Mouse (Mus musculus) CH12.LX (cell line): ENCODE data around the gene Tmem125. TPM values are rescaled to one million over a fixed set of nuclear protein-coding genes. Genes with fewer than 3 reads are reported as not detected.

ENCODE experiments used
- DNase-seq: peaks from one replicate; pipeline ENCODE4 v3.0.0-alpha.2; 2013; ENCODE audit errors: extremely low read depth
- H3K27ac ChIP-seq: 2 replicates; pipeline ENCODE4 v1.5.1; 2012; ENCODE audit warnings: low read depth, mild to moderate bottlenecking, control low read depth, moderate library complexity; ENCODE audit not compliant: insufficient read depth
- H3K27me3 ChIP-seq: replicated peaks from 2 replicates; pipeline ENCODE3; 2012; ENCODE audit warnings: inconsistent platforms
- H3K36me3 ChIP-seq, 2 experiments: replicated peaks in 1 of 2; 2 replicates each; pipeline versions ENCODE3 to v1.6.1; 2012; ENCODE audit warnings: inconsistent platforms in 1 of 2, low read length in 1 of 2, mild to moderate bottlenecking in 1 of 2, mixed read lengths in 1 of 2, moderate library complexity in 1 of 2; ENCODE audit not compliant: control insufficient read depth in 1 of 2, insufficient read depth in 1 of 2
- H3K4me1 ChIP-seq, 2 experiments: 2 replicates each; pipeline ENCODE4 v1.6.1; 2012; ENCODE audit warnings: inconsistent platforms in 1 of 2, moderate library complexity in 1 of 2; ENCODE audit not compliant: insufficient read depth in 2 of 2, control insufficient read depth in 1 of 2
- H3K4me2 ChIP-seq: 2 replicates; pipeline ENCODE4 v1.6.1; 2012; ENCODE audit warnings: low read depth, mild to moderate bottlenecking, control low read depth; ENCODE audit not compliant: poor library complexity, insufficient read depth, severe bottlenecking
- H3K4me3 ChIP-seq, 3 experiments: fragments of 150-350 bp in 1 of 3; sonication (generic) in 1 of 3; replicated peaks in 1 of 3; 2 replicates each; pipeline versions ENCODE3 to v1.5.1; 2011 to 2012; ENCODE audit warnings: low read depth in 2 of 3, low read length in 2 of 3, mild to moderate bottlenecking in 2 of 3, moderate library complexity in 2 of 3, control low read depth in 1 of 3, improper control_type of control experiment in 1 of 3, inconsistent platforms in 1 of 3, mixed read lengths in 1 of 3; ENCODE audit not compliant: poor library complexity in 1 of 3
- H3K79me2 ChIP-seq: replicated peaks from 2 replicates; pipeline ENCODE4 v1.6.1; 2012; ENCODE audit warnings: mild to moderate bottlenecking, moderate library complexity; ENCODE audit not compliant: control insufficient read depth, poor library complexity, insufficient read depth, severe bottlenecking; ENCODE audit errors: extremely low read depth
- H3K9ac ChIP-seq: 2 replicates; pipeline ENCODE4 v1.6.1; 2012; ENCODE audit warnings: low read depth, mild to moderate bottlenecking, control low read depth, moderate library complexity; ENCODE audit not compliant: insufficient read depth
- H3K9me3 ChIP-seq: replicated peaks from 2 replicates; pipeline ENCODE3; 2012; ENCODE audit warnings: low read length, inconsistent platforms, mixed read lengths
- CHD2 ChIP-seq: IDR thresholded peaks from 2 replicates; pipeline ENCODE4 v1.6.1; 2011; ENCODE audit warnings: low read length, improper control_type of control experiment
- CTCF ChIP-seq, 2 experiments: IDR thresholded peaks in 1 of 2; conservative IDR thresholded peaks in 1 of 2; 2 replicates each; pipeline ENCODE4 v1.5.1; 2011 to 2012; ENCODE audit warnings: low read depth in 2 of 2, low read length in 2 of 2, improper control_type of control experiment in 1 of 2, inconsistent platforms in 1 of 2, mild to moderate bottlenecking in 1 of 2, moderate library complexity in 1 of 2
- E2F4 ChIP-seq: IDR thresholded peaks from 2 replicates; pipeline ENCODE4 v1.6.1; 2011; ENCODE audit warnings: low read depth, low read length, improper control_type of control experiment; ENCODE audit not compliant: insufficient replicate concordance
- EP300 ChIP-seq: IDR thresholded peaks from 2 replicates; pipeline ENCODE4 v1.6.1; 2011; ENCODE audit warnings: low read length, improper control_type of control experiment
- IRF4 ChIP-seq: IDR thresholded peaks from 2 replicates; pipeline ENCODE4 v1.6.1; 2014; ENCODE audit warnings: low read depth, mild to moderate bottlenecking, inconsistent platforms, low read length, improper control_type of control experiment
- KAT2A ChIP-seq: IDR thresholded peaks from 2 replicates; pipeline ENCODE4 v1.6.1; 2012; ENCODE audit warnings: low read length, improper control_type of control experiment, inconsistent platforms; ENCODE audit not compliant: insufficient replicate concordance
- MAX ChIP-seq: IDR thresholded peaks from 2 replicates; pipeline ENCODE4 v1.6.1; 2011; ENCODE audit warnings: low read length, improper control_type of control experiment
- MAZ ChIP-seq: IDR thresholded peaks from 2 replicates; pipeline ENCODE4 v1.6.1; 2012; ENCODE audit warnings: low read depth, mild to moderate bottlenecking, inconsistent platforms, low read length, improper control_type of control experiment, moderate library complexity
- MEF2A ChIP-seq: IDR thresholded peaks from 2 replicates; pipeline ENCODE4 v1.6.1; 2014; ENCODE audit warnings: low read depth, mild to moderate bottlenecking, inconsistent platforms, low read length, improper control_type of control experiment, borderline replicate concordance
- MXI1 ChIP-seq: IDR thresholded peaks from 2 replicates; pipeline ENCODE4 v1.6.1; 2011; ENCODE audit warnings: mild to moderate bottlenecking, low read depth, low read length, improper control_type of control experiment
- MYC ChIP-seq: IDR thresholded peaks from 2 replicates; pipeline ENCODE4 v1.6.1; 2011; ENCODE audit warnings: low read depth, mild to moderate bottlenecking, improper control_type of control experiment, low read length
- PAX5 ChIP-seq: IDR thresholded peaks from 2 replicates; pipeline ENCODE4 v1.6.1; 2012; ENCODE audit warnings: low read length, inconsistent platforms, mixed read lengths
- SMC3 ChIP-seq: IDR thresholded peaks from 2 replicates; pipeline ENCODE4 v1.6.1; 2011; ENCODE audit warnings: low read depth, low read length, improper control_type of control experiment
- TBP ChIP-seq: conservative IDR thresholded peaks from 2 replicates; pipeline ENCODE4 v1.6.1; 2011; ENCODE audit warnings: low read depth, low read length, improper control_type of control experiment
- UBTF ChIP-seq: IDR thresholded peaks from 2 replicates; pipeline ENCODE4 v1.6.1; 2012; ENCODE audit warnings: low read depth, mild to moderate bottlenecking, inconsistent platforms, low read length, improper control_type of control experiment, moderate library complexity
- USF1 ChIP-seq: IDR thresholded peaks from 2 replicates; pipeline ENCODE4 v1.6.1; 2014; ENCODE audit warnings: low read depth, mild to moderate bottlenecking, inconsistent platforms, low read length, improper control_type of control experiment
- ZMIZ1 ChIP-seq: IDR thresholded peaks from 2 replicates; pipeline ENCODE4 v1.6.1; 2012; ENCODE audit warnings: low read depth, mild to moderate bottlenecking, inconsistent platforms, low read length, improper control_type of control experiment
- ZNF384 ChIP-seq: IDR thresholded peaks from 2 replicates; pipeline ENCODE4 v1.6.1; 2012; ENCODE audit warnings: low read depth, low read length, improper control_type of control experiment, inconsistent platforms
- dilution Hi-C: fragments of 300-500 bp; cut with MboI; formaldehyde crosslinking; loops from 2 replicates; pipeline ENCODE4 v1.14.3; 2020; ENCODE audit warnings: low sequenced_read_pairs; ENCODE audit not compliant: extremely low pct_unique_long_range_greater_than_20kb, extremely low pct_ligation_motif_present
- in situ Hi-C: fragments of 300-500 bp; cut with MboI; formaldehyde crosslinking; loops from 3 replicates; pipeline ENCODE4 v1.14.3; 2019; ENCODE audit warnings: low sequenced_read_pairs, low pct_ligation_motif_present, low pct_unique_long_range_greater_than_20kb, mixed read lengths
- polyA plus RNA-seq: library from polyadenylated mRNA; unstranded; fragments of >175 nt; gene quantifications from 2 replicates; pipeline ENCODE4 v1.2.1, GENCODE M21; 2012; ENCODE audit warnings: low read depth; ENCODE audit not compliant: insufficient read length
- total RNA-seq, 2 experiments: library from RNA; depleted of rRNA; stranded (reverse); fragments of 300-350 nt in 1 of 2; fragments of >200 nt in 1 of 2; gene quantifications; 2 replicates each; pipeline ENCODE4 v1.2.3; 2012 to 2014

Tmem125 gene
- total and polyA plus RNA-seq, 3 experiments, result not detected

DNA sequence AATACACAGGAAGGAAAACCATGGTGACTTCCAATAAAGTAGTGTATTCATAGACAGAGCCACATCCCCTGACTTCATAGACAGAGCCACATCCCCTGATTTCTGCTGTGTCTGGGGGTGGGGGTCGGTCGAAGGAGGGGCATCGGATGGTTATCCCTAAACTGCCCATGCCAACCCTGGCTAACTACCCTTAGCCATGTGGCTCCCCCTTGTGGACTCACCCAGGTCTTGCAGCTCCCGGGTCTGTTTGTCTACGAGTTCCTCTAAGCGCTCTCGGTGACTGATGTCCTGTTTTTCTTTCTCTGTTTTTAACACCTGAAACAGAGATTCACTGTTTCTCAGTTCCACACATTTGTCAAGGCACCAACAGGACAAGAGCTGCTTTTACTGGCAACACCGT lies 38.8 kb upstream of the Tmem125 start:
- TF ChIP-seq CTCF (conservative IDR thresholded peaks at IDR 0.05 in 1 of 2, IDR thresholded peaks at IDR 0.05 in 1 of 2; ENCODE audit: low read depth in 2 of 2, low read length in 2 of 2), result peak; percentile 27 to 47; a peak in 2 of 4 replicates
- no peak for TF ChIP-seq MAZ
- no peak for TF ChIP-seq EP300
- no peak for TF ChIP-seq UBTF
- no peak for TF ChIP-seq E2F4
- dilution Hi-C loops, result no loop called here
- H3K4me3 ChIP-seq, result no peak overlapping the region

GRCm38 (mm10) chr4:118581508-118581907 lies 37.7 kb upstream of the Tmem125 start:
- H3K9me3 ChIP-seq, result peaks cover 9% of the 10 kb centered on the region
- no peak overlapping the region for H3K27ac ChIP-seq
- no peak for DNase-seq
- H3K36me3 ChIP-seq, result no peaks in the 10 kb centered on the region
- no peak overlapping the region for H3K4me3 ChIP-seq
- peaks cover 4% of the 10 kb centered on the region in 2 experiments; a peak in 2 of 4 replicates for H3K4me1 ChIP-seq
- dilution Hi-C loops, result no loop called here
- no peak overlapping the region for H3K9ac ChIP-seq
- H3K79me2 ChIP-seq, result no peaks in the 10 kb centered on the region
- TF ChIP-seq MXI1, result no peak
- TF ChIP-seq E2F4, result no peak
- in situ Hi-C loops, result no loop called here
- peaks cover 86% of the 10 kb centered on the region for H3K27me3 ChIP-seq
- H3K4me2 ChIP-seq, result no peak overlapping the region

More for the DNA sequence above, 38.8 kb upstream of the Tmem125 start:
- Histone ChIP-seq H3K4me2 (no peak overlapping the region), H3K9me3 (peaks cover 8% of the 10 kb centered on the region), H3K27ac (no peak overlapping the region), H3K79me2 (no peaks in the 10 kb centered on the region), H3K27me3 (peaks cover 87% of the 10 kb centered on the region), H3K9ac (no peak overlapping the region), H3K36me3 (no peaks in the 10 kb centered on the region), H3K4me1 (peaks cover 4% of the 10 kb centered on the region in 2 experiments; a peak in 2 of 4 replicates)
- peak; percentile 6 for DNase-seq
- in situ Hi-C loops, result no loop called here

- dilution Hi-C loops (no loop called here), in situ Hi-C loops (no loop called here)
- TF ChIP-seq USF1 (no peak), TBP (no peak), KAT2A (no peak), ZMIZ1 (no peak), ZNF384 (no peak), MEF2A (no peak), PAX5 (no peak), SMC3 (peak; percentile 37), MAZ (no peak), MAX (no peak), E2F4 (no peak), CHD2 (no peak), MYC (no peak), CTCF (conservative IDR thresholded peaks at IDR 0.05 in 1 of 2, IDR thresholded peaks at IDR 0.05 in 1 of 2; ENCODE audit: low read depth in 2 of 2, low read length in 2 of 2) (peak; percentile 21 to 61; a peak in 3 of 4 replicates), IRF4 (no peak)
- Histone ChIP-seq H3K79me2 (no peaks in the 10 kb centered on the region), H3K4me3 (no peak overlapping the region), H3K4me2 (no peak overlapping the region), H3K4me1 (peaks cover 4% of the 10 kb centered on the region in 2 experiments; a peak in 2 of 4 replicates), H3K36me3 (no peaks in the 10 kb centered on the region), H3K9me3 (peaks cover 9% of the 10 kb centered on the region), H3K27ac (no peak overlapping the region), H3K27me3 (peaks cover 87% of the 10 kb centered on the region), H3K9ac (no peak overlapping the region)
- peak; percentile 25 for DNase-seq
Observed at GRCm38 (mm10) chr4:118579313-118579712, 35.5 kb upstream of the Tmem125 start.
